Mouse (Mus musculus) cerebral cortex, adult 2 months (tissue): ENCODE data around the gene Bpifa3.

Experiments used
- WGBS: fragments of 180-500 bp; shearing (Covaris S2); methylation state at CpG from one replicate; pipeline ENCODE4 v1.1.7; 2018; 5-methylcytosine and 5-hydroxymethylcytosine counted together

The Bpifa3 gene

DNA sequence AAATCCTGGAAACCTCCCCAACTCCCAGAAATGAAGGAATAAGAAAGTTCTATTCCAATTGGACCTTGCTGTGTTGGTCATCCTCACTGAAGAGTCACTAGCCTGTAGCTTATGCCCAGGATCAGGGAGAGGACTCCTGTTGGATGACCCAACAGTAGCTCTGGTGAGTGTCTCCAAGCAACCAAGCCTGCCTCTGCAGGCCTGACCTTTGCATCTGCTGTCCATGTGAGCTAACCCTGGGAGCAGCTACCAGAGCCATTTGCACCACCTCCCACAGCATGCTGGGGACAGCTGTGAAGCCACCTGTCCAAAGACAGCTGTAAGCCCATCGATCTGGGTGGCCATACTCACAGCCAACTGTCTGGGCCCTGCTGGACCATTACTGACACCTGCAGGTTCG, at the start of gene Bpifa3:
Gene Bpifa3 (plus strand): TSS at position 217 of the 400 bp plus-strand sequence.
- 58% methylated on average over 2 of the region's 2 CpGs for WGBS

DNA sequence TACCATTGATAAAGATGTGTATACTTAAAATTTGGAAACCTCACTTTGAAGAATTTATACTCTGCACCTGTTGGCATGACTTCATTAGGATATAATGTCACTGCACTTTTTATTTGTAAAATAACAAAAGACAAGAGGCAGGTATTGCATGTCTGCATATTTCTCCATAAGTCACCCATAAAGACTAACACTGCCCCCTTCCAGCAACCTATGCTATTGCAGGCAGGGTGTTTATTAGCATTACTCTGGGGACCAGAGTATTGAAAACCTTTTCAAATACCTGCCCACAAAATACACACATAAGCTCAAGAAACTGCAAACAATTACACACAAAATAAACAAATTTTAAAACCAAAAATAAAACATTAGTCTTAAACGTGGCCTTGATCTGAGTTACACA, 32.4 kb upstream of the Bpifa3 start:
- 60% methylated on average over 1 of the region's 1 CpGs for WGBS

DNA sequence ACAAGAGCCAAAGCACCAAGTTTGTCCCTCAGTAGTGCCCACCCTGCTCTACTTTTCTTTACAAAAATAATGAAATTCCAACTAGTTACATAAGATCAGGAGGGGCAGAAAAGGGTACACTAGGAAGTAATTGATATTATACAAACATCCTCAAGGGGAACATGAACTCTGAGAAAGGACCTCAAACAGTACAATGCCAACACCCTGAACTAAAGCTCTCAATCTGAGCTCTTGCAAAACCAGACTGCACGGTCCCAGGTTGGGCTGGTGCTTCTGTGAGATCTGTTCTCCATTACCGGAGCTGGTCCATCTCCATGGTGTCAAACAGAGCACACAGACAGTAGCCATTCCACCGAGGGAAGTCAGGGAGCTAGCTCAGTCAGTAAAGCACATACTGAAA, 12.8 kb upstream of the Bpifa3 start:
- 81% methylated on average over 3 of the region's 3 CpGs for whole genome bisulfite sequencing

DNA sequence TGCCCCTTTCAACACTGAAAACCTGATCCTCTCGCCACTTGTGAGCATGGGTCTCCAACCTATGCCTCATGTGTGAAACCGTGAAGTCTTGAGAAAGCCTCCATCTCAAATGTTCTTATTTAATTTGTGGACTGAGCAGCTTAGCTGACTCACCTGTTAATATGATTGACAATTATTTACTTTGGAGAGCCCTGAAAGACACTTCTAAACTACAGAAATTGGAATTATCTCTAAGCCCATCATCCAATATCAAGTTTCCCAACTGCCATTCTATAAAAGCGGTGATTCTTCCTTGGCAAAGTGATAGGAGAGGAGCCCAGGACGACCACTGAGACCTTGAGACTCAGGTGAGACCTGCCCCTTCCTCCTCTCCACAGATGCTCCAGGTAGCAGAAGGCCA, 12.4 kb downstream of the Bpifa3 start, which contains the start of gene Bpifa1:
Gene Bpifa1 (plus strand): TSS at position 301 of the 400 bp plus-strand sequence.
- WGBS: 91% methylated on average over 4 of the region's 4 CpGs

DNA sequence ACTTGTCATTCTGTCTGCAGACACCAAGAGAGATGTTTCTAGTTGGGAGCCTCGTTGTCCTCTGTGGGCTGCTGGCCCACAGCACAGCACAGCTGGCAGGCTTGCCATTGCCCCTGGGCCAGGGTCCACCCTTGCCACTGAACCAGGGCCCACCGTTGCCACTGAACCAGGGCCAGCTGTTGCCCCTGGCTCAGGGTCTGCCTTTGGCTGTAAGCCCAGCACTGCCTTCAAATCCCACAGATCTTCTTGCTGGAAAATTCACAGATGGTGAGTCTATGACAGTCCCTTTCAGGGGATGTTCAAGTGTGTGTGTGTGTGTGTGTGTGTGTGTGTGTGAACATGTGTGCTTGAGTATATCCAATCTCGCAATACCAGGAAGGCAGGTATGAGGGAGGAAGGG, 13.6 kb downstream of the Bpifa3 start:
- 55% methylated on average over 3 of the region's 3 CpGs for WGBS

DNA sequence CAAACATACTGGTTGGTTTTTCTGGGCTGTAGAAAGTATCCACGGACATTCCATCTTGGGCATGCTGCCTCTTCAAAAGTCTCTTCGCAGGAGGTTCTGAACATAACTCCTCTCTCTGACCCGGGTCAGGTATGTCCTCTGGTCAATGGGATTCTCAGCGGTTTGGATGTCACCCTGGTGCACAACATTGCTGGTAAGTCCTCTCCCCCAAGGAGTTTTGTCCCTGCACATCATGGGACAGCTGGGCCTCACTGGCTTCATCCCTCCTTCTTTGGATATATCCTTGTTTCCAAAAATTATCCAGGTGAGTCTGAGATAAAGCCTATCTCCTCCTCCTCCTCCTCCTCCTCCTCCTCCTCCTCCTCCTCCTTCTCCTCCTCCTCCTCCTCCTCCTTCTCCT, 17.4 kb downstream of the Bpifa3 start:
- 84% methylated on average over 4 of the region's 4 CpGs for WGBS

DNA sequence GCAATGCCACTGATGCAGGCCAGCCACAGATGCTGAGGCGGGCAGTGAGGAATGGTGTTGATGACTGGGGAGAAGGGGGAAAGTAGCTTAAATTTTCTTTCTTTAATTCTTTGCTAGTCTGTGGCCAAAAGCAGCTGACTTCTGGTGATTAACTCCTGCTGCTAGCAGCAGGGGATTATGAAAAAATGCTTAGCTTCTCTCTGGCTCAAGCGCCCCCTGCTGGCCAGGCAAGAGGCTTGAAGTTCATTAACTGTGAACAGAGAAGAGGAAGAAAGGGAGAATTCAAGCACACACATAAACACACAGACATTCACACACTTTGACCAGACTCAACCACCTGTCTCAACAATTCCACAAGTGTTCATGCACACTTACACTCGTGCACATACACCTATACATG, 28.3 kb downstream of the Bpifa3 start:
- 38% methylated on average over 3 of the region's 3 CpGs for WGBS

DNA sequence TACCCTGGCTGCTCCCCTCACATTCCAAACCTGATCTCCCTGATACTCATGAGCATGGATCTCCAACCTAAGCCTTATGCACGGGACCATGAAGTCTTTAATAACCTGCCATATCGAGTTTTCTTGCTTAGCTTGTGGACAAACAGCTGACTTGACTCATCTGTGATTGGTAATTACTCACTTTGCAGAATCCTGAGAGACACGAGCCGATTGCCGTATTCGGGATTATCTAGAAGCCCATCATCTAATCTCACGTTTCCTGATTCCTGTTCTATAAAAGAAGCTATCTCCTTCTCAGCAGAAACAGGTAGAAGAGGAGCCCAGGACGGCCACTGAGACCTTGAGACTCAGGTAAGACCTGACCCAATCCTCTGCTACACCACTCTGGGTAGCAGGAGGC, 32.2 kb downstream of the Bpifa3 start, which contains the start of gene Bpifa5:
Gene Bpifa5 (plus strand): TSS at position 301 of the 400 bp plus-strand sequence.
- 88% methylated on average over 8 of the region's 8 CpGs for WGBS

DNA sequence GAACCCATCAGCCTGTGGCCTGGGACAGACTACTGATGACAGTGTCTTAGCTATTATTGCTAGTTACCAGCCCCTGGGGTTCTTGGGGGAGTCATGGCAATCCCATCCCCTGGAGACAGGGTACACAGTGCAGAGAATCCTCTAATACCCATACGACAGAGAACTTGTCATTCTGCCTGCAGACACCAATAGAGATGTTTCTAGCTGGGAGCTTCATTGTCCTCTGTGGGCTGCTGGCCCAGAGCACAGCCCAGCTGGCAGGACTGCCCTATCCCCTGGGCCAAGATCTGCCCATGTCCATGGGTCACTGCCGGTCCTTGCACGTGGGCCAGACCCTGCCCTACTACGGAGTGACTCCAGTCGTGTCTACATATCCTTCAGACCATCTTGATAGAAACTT, 33.2 kb downstream of the Bpifa3 start:
- WGBS: 78% methylated on average over 5 of the region's 5 CpGs

DNA sequence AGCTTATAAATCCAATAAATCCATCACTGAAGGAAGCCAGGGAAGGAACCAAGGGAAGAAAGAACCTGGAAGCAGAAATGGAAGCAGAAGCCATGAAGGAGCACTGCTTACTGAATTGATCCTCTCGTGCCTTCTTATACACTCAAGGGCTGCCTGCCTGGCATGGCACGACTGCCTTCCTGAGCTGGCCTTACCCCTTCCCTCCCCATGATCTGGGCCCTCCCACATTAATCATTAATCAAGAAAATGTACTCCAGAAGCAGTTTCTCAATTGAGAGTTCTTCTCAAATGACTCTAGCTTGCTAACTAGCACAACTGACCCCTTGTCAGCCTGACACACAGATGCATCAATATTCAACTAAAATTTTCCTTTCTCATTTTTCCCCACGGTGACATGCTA, 39.0 kb downstream of the Bpifa3 start:
- WGBS: 72% methylated on average over 3 of the region's 3 CpGs

DNA sequence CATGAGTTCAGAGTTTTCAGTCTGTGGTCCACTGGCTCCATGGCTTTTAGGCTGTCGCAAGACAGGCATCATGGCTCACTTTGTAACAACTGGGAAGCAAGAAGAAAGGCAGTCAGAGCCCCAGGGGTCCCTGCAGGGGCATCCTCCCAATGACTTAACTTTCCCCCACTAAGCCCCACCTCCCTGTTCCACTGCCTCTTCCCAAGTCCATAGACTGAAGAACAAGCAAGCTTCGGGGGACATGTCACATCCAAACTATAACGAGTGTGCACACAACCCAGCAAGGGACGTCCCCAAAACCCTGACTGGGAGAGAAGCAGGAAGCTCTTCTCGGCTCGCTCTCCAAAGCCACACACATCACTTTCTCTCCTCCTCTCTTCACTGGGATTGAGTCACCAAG, 41.5 kb downstream of the Bpifa3 start:
- 67% methylated on average over 6 of the region's 6 CpGs for WGBS

DNA sequence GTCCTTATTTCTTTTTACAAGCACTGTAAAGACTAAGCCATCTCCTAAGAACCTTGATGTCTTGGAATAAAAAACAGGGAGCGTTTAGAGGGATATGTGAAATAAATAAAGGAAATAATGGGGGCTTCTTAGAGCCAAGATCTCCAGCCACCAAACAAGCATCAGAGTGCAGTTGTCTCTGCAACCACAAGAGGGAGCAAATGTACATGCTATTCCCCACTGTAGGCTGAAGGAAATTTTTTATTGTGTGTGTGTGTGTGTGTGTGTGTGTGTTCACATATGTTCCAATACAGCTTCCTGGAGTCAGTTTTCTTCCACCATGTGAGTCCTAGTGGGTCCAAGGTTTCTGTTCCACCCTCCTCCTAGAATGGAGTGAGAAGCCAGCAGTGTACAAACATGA, 43.2 kb downstream of the Bpifa3 start:
- WGBS: 48% methylated on average over 1 of the region's 1 CpGs

DNA sequence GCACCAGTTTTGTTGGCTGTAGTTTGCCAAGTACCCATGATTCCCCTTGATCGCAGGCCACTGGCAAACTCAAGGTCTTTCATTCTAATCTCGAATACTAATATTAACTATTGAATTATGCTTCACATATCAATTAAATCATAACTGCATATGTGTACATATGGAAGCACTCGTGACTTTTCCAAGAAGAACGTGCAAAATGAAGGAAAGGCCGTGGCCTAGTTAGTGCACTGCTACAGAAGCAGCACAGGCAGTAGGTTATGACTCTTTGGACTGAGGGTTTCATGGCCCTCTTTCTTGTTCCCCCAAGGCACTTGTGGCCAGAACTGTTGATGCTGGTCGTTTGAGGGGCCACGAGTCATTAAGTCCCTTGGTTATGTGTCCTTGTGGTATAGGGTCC, 51.8 kb downstream of the Bpifa3 start:
- 87% methylated on average over 7 of the region's 7 CpGs for WGBS

DNA sequence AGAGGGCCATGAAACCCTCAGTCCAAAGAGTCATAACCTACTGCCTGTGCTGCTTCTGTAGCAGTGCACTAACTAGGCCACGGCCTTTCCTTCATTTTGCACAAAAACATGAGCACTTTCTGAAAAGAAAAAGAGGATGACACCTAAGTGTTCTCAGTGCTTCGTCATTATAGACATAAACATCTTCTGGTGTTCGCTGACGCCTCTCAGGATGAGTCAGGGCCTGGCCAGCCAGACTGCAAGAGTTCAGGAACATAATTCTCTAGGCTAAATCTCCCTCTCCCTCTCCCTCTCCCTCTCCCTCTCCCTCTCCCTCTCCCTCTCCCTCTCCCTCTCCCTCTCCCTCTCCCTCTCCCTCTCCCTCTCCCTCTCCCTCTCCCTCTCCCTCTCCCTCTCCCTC, 52.9 kb downstream of the Bpifa3 start:
- WGBS: 59% methylated on average over 4 of the region's 4 CpGs

DNA sequence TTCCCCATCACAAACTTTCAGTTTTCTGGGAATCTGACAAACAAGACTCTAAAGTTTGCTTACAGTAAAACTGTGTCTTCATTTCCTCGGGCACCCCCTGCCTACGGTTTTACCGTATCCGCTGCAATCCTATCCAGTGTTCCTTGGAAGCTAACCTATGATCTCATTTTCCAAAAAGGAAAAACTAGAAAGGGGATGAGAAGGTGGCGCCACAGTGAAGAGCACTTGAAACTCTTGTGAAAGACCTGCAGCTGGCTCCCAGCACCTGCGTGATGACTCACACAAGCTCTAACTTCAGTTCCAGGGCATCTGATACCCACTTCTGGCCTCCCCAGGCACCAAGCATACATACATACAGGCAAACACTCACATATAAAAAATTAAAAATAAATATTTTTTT, 55.2 kb downstream of the Bpifa3 start:
- 78% methylated on average over 6 of the region's 6 CpGs for WGBS

DNA sequence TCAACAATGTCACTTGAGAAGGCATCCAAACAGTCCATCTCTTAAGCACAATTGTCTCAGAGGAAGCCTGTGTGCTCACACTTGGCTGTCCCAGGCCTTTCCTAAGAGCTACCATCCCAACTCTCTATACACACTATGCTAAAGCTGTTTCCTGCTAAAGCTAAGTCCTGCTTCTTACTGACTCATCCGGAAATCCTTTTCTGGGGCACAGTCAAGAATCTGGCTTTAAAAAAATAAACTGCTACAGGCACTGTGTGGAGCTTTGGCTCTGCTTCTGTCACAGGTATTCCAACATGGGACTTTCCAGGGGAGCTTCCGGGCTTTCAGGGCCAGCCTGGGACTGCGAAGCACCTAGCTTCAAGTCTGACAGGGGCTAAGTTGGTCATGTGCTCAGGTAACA, 55.6 kb downstream of the Bpifa3 start:
- 58% methylated on average over 3 of the region's 3 CpGs for WGBS

DNA sequence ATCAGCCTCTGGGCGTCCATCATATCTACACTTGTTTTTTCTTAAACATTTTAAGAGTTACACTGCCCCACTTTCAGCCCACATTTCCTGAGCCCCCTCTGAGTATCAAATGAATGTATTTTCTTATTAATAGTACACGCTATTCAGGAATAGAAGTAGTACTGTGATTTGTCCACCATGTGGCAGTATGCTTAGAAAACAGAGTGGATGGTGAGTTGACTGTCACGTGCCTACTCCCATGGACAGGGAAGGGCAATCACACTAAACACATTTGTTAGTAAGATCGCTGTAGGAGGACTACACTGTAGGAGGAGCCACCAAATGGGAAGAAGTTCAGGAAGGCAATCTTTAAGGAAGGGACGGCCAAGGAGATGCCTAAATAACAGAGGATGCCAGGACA, 57.3 kb downstream of the Bpifa3 start:
- 55% methylated on average over 5 of the region's 5 CpGs for WGBS
